Mouse (Mus musculus): ENCODE data around the gene Gm42420. TPM values are rescaled to one million over a fixed set of nuclear protein-coding genes. Genes with fewer than 3 reads are reported as not detected.

The Gm42420 gene
- total and polyA plus RNA-seq, 3 experiments = 0.27 TPM; not detected in 2

DNA sequence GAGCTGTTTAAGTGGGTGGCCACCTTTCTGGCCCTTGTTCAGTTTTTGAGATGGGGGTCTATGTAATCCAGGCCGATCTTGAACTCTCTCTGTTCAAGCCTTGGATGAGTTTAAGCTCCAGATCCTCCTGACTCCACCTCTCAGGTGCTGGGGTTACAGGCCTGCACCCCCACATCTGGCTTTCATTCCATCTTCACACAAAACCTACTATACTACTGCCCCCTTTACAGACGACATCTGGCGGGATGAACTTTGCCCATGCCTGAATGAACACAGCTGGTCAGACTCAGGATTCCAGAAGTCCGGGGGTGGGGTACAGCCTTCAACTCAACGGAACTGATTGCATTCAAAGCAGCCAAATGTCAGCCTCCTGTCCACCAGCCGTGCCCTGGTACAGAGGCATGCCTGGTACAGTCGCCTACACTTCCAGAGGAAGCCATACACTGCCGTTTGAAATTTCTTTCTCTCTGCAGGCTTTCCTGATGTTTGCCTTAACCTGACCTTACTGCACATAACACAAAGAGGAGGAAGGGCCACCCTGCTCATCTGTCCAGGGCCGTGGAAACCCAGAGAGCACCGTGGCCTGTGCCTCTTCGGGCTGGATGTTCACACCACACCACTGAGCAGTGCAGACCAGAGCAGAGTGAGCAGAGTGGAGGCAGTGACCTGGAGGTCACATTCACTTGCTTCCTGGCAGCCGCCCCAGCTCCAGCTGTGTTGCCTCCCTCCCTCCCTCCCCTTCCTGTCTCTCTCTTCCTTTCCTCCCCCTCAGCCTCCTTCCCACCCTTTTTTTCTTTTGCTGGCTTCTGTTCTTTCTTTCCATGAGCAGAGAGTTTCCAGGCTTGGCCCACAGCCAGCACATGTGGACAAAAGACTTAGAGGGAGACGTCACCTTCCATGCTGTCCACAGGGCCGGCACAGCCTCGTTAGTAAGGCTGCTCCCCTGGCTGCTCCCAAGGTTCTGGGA, 42.6 kb upstream of the Gm42420 start:
- no peak for TF ChIP-seq POLR2AphosphoS5 (IDR thresholded peaks at IDR 0.05; ENCODE audit: insufficient replicate concordance, low read depth, low read length)
- no peak for TF ChIP-seq CTCF (IDR thresholded peaks at IDR 0.05; ENCODE audit: low read depth, low read length)
- TF ChIP-seq GATA2 (IDR thresholded peaks at IDR 0.05; ENCODE audit: borderline replicate concordance, low read depth, low read length) = no peak
- no peak for TF ChIP-seq GATA1 (IDR thresholded peaks at IDR 0.05; ENCODE audit: borderline replicate concordance, low read length)
- no peak for TF ChIP-seq TAL1 (conservative IDR thresholded peaks at IDR 0.05; ENCODE audit: low read depth, low read length)
- no peak overlapping the region for H3K4me3 ChIP-seq (ENCODE audit: low read depth, low read length)
- no peaks in the 10 kb centered on the region for H3K36me3 ChIP-seq (replicated peaks)
- H3K9me3 ChIP-seq (replicated peaks) = no peaks in the 10 kb centered on the region
- no peaks in the 10 kb centered on the region for H3K4me1 ChIP-seq (ENCODE audit: insufficient read depth, low read depth, low read length)
- DNase-seq (ENCODE audit: low spot score) (no peak), ATAC-seq (ENCODE audit: extremely low read depth, insufficient number of reproducible peaks, low FRiP score, poor library complexity, severe bottlenecking) (no peak)
- H3K27me3 ChIP-seq (ENCODE audit: insufficient read depth, low read length) = peaks cover 42% of the 10 kb centered on the region

DNA sequence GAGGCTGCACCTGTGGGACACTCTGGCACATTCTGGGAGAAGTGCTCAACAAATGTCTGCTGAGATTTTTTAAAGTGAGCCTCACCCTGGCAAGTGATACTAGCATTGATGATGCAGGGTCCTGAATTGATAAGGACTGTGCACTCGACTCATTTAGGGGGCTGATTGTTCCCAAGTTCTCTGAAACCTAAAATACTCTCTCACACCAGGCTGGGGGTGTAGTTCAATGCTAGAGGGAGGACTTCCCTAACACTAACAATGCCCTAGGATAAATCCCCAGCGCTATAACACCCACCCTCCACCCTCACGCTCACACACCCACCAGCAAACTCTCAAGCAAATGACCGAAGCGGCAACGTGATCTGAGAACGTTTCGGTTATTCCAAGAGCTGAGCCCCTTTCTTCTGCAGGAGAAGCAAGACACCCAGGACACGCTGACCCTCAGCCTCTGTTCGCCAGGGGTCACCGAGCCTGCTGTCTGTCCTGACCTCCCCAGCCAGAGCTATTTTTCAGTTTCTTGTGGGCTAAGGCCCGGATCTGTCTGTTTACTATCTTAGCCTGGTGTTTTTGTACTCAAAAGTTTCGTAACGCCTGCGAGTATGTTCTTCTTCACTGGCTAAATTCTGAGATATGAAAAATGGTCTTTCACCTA, 41.7 kb upstream of the Gm42420 start:
- no peak overlapping the region for H3K4me3 ChIP-seq (ENCODE audit: low read depth, low read length)
- TF ChIP-seq GATA2 (IDR thresholded peaks at IDR 0.05; ENCODE audit: borderline replicate concordance, low read depth, low read length) (no peak), GATA1 (IDR thresholded peaks at IDR 0.05; ENCODE audit: borderline replicate concordance, low read length) (no peak), POLR2AphosphoS5 (IDR thresholded peaks at IDR 0.05; ENCODE audit: insufficient replicate concordance, low read depth, low read length) (no peak), TAL1 (conservative IDR thresholded peaks at IDR 0.05; ENCODE audit: low read depth, low read length) (no peak), CTCF (IDR thresholded peaks at IDR 0.05; ENCODE audit: low read depth, low read length) (no peak)
- no peak for DNase-seq (ENCODE audit: low spot score)

DNA sequence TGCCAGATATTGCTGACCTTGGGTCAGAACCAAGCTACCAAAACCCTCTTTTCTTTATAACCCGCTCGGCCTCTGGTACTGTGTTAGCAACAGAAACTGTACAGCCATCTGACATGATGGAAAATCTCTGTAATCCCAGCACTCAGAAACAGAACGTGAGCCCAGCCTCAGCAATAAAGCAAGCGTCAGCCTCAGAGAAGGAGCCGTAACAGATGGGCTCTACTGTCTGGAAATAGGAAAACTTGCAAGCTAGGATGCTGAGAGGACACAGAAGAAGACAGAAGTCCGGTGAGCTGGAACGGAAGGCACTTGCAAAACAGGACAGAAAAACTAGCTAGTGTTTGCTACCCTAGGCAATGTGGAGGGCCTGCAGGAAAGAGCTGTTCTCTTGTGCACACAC, 40.1 kb upstream of the Gm42420 start:
- Histone ChIP-seq H3K27me3 (ENCODE audit: insufficient read depth, low read length) (peaks cover 35% of the 10 kb centered on the region), H3K4me1 (ENCODE audit: insufficient read depth, low read depth, low read length) (no peaks in the 10 kb centered on the region), H3K36me3 (replicated peaks) (no peaks in the 10 kb centered on the region), H3K9me3 (replicated peaks) (no peaks in the 10 kb centered on the region), H3K4me3 (ENCODE audit: low read depth, low read length) (no peak overlapping the region)
- ATAC-seq (ENCODE audit: extremely low read depth, insufficient number of reproducible peaks, low FRiP score, poor library complexity, severe bottlenecking) (no peak), DNase-seq (ENCODE audit: low spot score) (no peak)
- TF ChIP-seq GATA1 (IDR thresholded peaks at IDR 0.05; ENCODE audit: borderline replicate concordance, low read length) = no peak
- TF ChIP-seq POLR2AphosphoS5 (IDR thresholded peaks at IDR 0.05; ENCODE audit: insufficient replicate concordance, low read depth, low read length) = no peak
- TF ChIP-seq CTCF (IDR thresholded peaks at IDR 0.05; ENCODE audit: low read depth, low read length) = no peak
- TF ChIP-seq TAL1 (conservative IDR thresholded peaks at IDR 0.05; ENCODE audit: low read depth, low read length) = no peak
- no peak for TF ChIP-seq GATA2 (IDR thresholded peaks at IDR 0.05; ENCODE audit: borderline replicate concordance, low read depth, low read length)

More for the DNA sequence above, 41.7 kb upstream of the Gm42420 start:
- Histone ChIP-seq H3K27me3 (ENCODE audit: insufficient read depth, low read length) (peaks cover 41% of the 10 kb centered on the region), H3K4me1 (ENCODE audit: insufficient read depth, low read depth, low read length) (no peaks in the 10 kb centered on the region), H3K9me3 (replicated peaks) (no peaks in the 10 kb centered on the region), H3K36me3 (replicated peaks) (no peaks in the 10 kb centered on the region)
- ATAC-seq (ENCODE audit: extremely low read depth, insufficient number of reproducible peaks, low FRiP score, poor library complexity, severe bottlenecking) = no peak

- no peak for DNase-seq (ENCODE audit: low spot score)
- no peak for ATAC-seq (ENCODE audit: extremely low read depth, insufficient number of reproducible peaks, low FRiP score, poor library complexity, severe bottlenecking)
- no peak for TF ChIP-seq GATA1 (IDR thresholded peaks at IDR 0.05; ENCODE audit: borderline replicate concordance, low read length)
- no peak for TF ChIP-seq CTCF (IDR thresholded peaks at IDR 0.05; ENCODE audit: low read depth, low read length)
- TF ChIP-seq TAL1 (conservative IDR thresholded peaks at IDR 0.05; ENCODE audit: low read depth, low read length) = no peak
- no peak for TF ChIP-seq GATA2 (IDR thresholded peaks at IDR 0.05; ENCODE audit: borderline replicate concordance, low read depth, low read length)
- TF ChIP-seq POLR2AphosphoS5 (IDR thresholded peaks at IDR 0.05; ENCODE audit: insufficient replicate concordance, low read depth, low read length) = no peak
- Histone ChIP-seq H3K36me3 (replicated peaks) (no peaks in the 10 kb centered on the region), H3K9me3 (replicated peaks) (no peaks in the 10 kb centered on the region), H3K4me3 (ENCODE audit: low read depth, low read length) (no peak overlapping the region), H3K27me3 (ENCODE audit: insufficient read depth, low read length) (peaks cover 35% of the 10 kb centered on the region), H3K4me1 (ENCODE audit: insufficient read depth, low read depth, low read length) (no peaks in the 10 kb centered on the region)
Measured at GRCm38 (mm10) chr6:39548030-39548429, 37.5 kb upstream of the Gm42420 start.

- H3K4me3 ChIP-seq (ENCODE audit: low read depth, low read length) = no peak overlapping the region
- peaks cover 43% of the 10 kb centered on the region for H3K27me3 ChIP-seq (ENCODE audit: insufficient read depth, low read length)
- H3K4me1 ChIP-seq (ENCODE audit: insufficient read depth, low read depth, low read length) = no peaks in the 10 kb centered on the region
- no peaks in the 10 kb centered on the region for H3K9me3 ChIP-seq (replicated peaks)
- ATAC-seq (ENCODE audit: extremely low read depth, insufficient number of reproducible peaks, low FRiP score, poor library complexity, severe bottlenecking) (no peak), DNase-seq (ENCODE audit: low spot score) (no peak)
- no peak for TF ChIP-seq GATA1 (IDR thresholded peaks at IDR 0.05; ENCODE audit: borderline replicate concordance, low read length)
- no peaks in the 10 kb centered on the region for H3K36me3 ChIP-seq (replicated peaks)
Measured at GRCm38 (mm10) chr6:39551981-39552636, 33.4 kb upstream of the Gm42420 start.
